Mouse (Mus musculus) liver, adult 2 months (tissue): ENCODE measurements around the gene Cd160.

Experiments
- CTCF ChIP-seq: fragments of 200-500 bp; IDR thresholded peaks from 2 replicates; pipeline ENCODE4 v1.5.1; 2011; ENCODE audit warnings: low read depth, low read length, control low read depth
- POLR2A ChIP-seq: fragments of 200-500 bp; IDR thresholded peaks from 2 replicates; pipeline ENCODE4 v1.6.1; 2011; ENCODE audit warnings: low read length, control low read depth; ENCODE audit not compliant: insufficient read depth; ENCODE audit errors: extremely low read depth

GRCm38 (mm10) chr3:96871070-96871469 lies 41.9 kb upstream of the Cd160 start:
- no peak for TF ChIP-seq CTCF
- no peak for TF ChIP-seq POLR2A
